Mouse (Mus musculus) megakaryocyte, embryonic 14.5 days (primary cell): Measurements from ENCODE around the gene Gm17571.

Experiments used
- FLI1 ChIP-seq: IDR thresholded peaks from 2 replicates; pipeline ENCODE4 v1.6.1; 2012; ENCODE audit warnings: low read length, inconsistent platforms, mixed read lengths
- GATA1 ChIP-seq: IDR thresholded peaks from 3 replicates; pipeline ENCODE4 v1.6.1; 2012; ENCODE audit warnings: mixed read lengths, low read length, inconsistent platforms, borderline replicate concordance

- TF ChIP-seq GATA1: no peak
- TF ChIP-seq FLI1: no peak
Observed at GRCm38 (mm10) chr9:13460012-13460411, 13.5 kb upstream of the Gm17571 start.
